Mouse (Mus musculus) kidney, embryonic 15.5 days (tissue): ENCODE data around the gene Sft2d1. TPM values are rescaled to one million over a fixed set of nuclear protein-coding genes. Genes with fewer than 3 reads are reported as not detected.
A peak's percentile ranks its signal among the peaks of the same experiment; 100 is the strongest.

Experiments used
- ATAC-seq: fragments of 200-750 bp; cut with Nextera tagmentation; replicated peaks from 2 replicates; pipeline ENCODE4 v1.8.0; 2017; ENCODE audit warnings: moderate TSS enrichment; ENCODE audit not compliant: low FRiP score
- H3K27ac ChIP-seq: fragments of 300-500 bp; sonication (generic); 2 replicates; pipeline ENCODE4 v1.5.1; 2015; ENCODE audit warnings: mild to moderate bottlenecking, inconsistent platforms
- H3K27me3 ChIP-seq: fragments of 300-500 bp; sonication (generic); 2 replicates; pipeline ENCODE4 v1.6.1; 2015; ENCODE audit warnings: inconsistent platforms
- H3K36me3 ChIP-seq: fragments of 300-500 bp; sonication (generic); 2 replicates; pipeline ENCODE4 v1.6.1; 2015; ENCODE audit warnings: inconsistent platforms
- H3K4me1 ChIP-seq: fragments of 300-500 bp; sonication (generic); 2 replicates; pipeline ENCODE4 v1.6.1; 2015; ENCODE audit warnings: inconsistent platforms
- H3K4me2 ChIP-seq: fragments of 300-500 bp; sonication (generic); 2 replicates; pipeline ENCODE4 v1.6.1; 2015; ENCODE audit warnings: moderate library complexity, mild to moderate bottlenecking, inconsistent platforms
- H3K4me3 ChIP-seq: fragments of 300-500 bp; sonication (generic); replicated peaks from 2 replicates; pipeline ENCODE4 v1.5.1; 2015; ENCODE audit warnings: mild to moderate bottlenecking, inconsistent platforms
- H3K9ac ChIP-seq: fragments of 300-500 bp; sonication (generic); 2 replicates; pipeline ENCODE4 v1.6.1; 2015; ENCODE audit warnings: mild to moderate bottlenecking, inconsistent platforms
- H3K9me3 ChIP-seq: fragments of 300-500 bp; sonication (generic); replicated peaks from 2 replicates; pipeline ENCODE4 v1.6.1; 2016; ENCODE audit warnings: inconsistent platforms
- WGBS: fragments of 180-500 bp; shearing (Covaris S2); methylation state at CpG from one replicate; pipeline ENCODE4 v1.1.7; 2015; ENCODE audit warnings: mixed read lengths; 5-methylcytosine and 5-hydroxymethylcytosine counted together
- polyA plus RNA-seq: library from polyadenylated mRNA; unstranded; fragments of >200 nt; fragmentation: Nextera tagmentation; extraction: Ambion mirVana; gene quantifications from 2 replicates; pipeline ENCODE4 v1.2.1, GENCODE M21; 2015

Sft2d1 gene
- polyA plus RNA-seq, 1 experiment from 2014 or later, result 77.8 TPM

GRCm38 (mm10) chr17:8285056-8285455, 25.8 kb upstream of the Sft2d1 start:
- Histone ChIP-seq H3K4me1 (peaks cover 18% of the 10 kb centered on the region), H3K27me3 (no peaks in the 10 kb centered on the region)
- WGBS, result 32% methylated on average over 8 of the region's 8 CpGs

GRCm38 (mm10) chr17:8286987-8287386, 23.9 kb upstream of the Sft2d1 start:
- WGBS, result 88% methylated on average over 4 of the region's 4 CpGs
- H3K4me2 ChIP-seq, result no peak overlapping the region
- no peak overlapping the region for H3K27ac ChIP-seq
- H3K9me3 ChIP-seq, result no peaks in the 10 kb centered on the region
- H3K4me3 ChIP-seq, result no peak overlapping the region
- ATAC-seq, result no peak
- H3K36me3 ChIP-seq, result peaks cover 14% of the 10 kb centered on the region; the same call in 1 of the 2 replicates
- peaks cover 18% of the 10 kb centered on the region for H3K4me1 ChIP-seq
- no peak overlapping the region for H3K9ac ChIP-seq
- no peaks in the 10 kb centered on the region for H3K27me3 ChIP-seq

More at GRCm38 (mm10) chr17:8285056-8285455, 25.8 kb upstream of the Sft2d1 start:
- H3K4me3 ChIP-seq, result peak overlapping the region; percentile 79
- no peak overlapping the region for H3K9ac ChIP-seq
- H3K9me3 ChIP-seq, result no peaks in the 10 kb centered on the region
- H3K36me3 ChIP-seq, result peaks cover 8% of the 10 kb centered on the region; the same call in 1 of the 2 replicates
- H3K27ac ChIP-seq, result no peak overlapping the region
- ATAC-seq, result no peak
- peak overlapping the region; percentile 90 for H3K4me2 ChIP-seq

- H3K9ac ChIP-seq, result no peak overlapping the region
- H3K4me2 ChIP-seq, result no peak overlapping the region
- H3K36me3 ChIP-seq, result peaks cover 19% of the 10 kb centered on the region; the same call in 1 of the 2 replicates
- no peaks in the 10 kb centered on the region for H3K27me3 ChIP-seq
- no peak overlapping the region for H3K27ac ChIP-seq
- no peaks in the 10 kb centered on the region for H3K9me3 ChIP-seq
- no peak for ATAC-seq
- peaks cover 2% of the 10 kb centered on the region for H3K4me1 ChIP-seq
- 90% methylated on average over 3 of the region's 3 CpGs for WGBS
- no peak overlapping the region for H3K4me3 ChIP-seq
Measured at GRCm38 (mm10) chr17:8289993-8290679, 20.8 kb upstream of the Sft2d1 start.

- Histone ChIP-seq H3K4me1 (no peaks in the 10 kb centered on the region), H3K4me3 (no peak overlapping the region), H3K4me2 (no peak overlapping the region), H3K9me3 (no peaks in the 10 kb centered on the region), H3K27me3 (no peaks in the 10 kb centered on the region), H3K27ac (no peak overlapping the region), H3K9ac (no peak overlapping the region), H3K36me3 (peaks cover 19% of the 10 kb centered on the region; the same call in 1 of the 2 replicates)
- no peak for ATAC-seq
Measured at GRCm38 (mm10) chr17:8290736-8291135, 20.2 kb upstream of the Sft2d1 start.

- Histone ChIP-seq H3K27me3 (no peaks in the 10 kb centered on the region), H3K9ac (no peak overlapping the region), H3K4me1 (no peaks in the 10 kb centered on the region), H3K4me2 (no peak overlapping the region), H3K4me3 (no peak overlapping the region), H3K36me3 (0 out of 2 replicates have a peak, but pooled peaks cover 16% of the 10 kb centered on the region), H3K9me3 (no peaks in the 10 kb centered on the region), H3K27ac (no peak overlapping the region)
- no peak for ATAC-seq
Measured at GRCm38 (mm10) chr17:8295825-8296224, 15.1 kb upstream of the Sft2d1 start.

- no peaks in the 10 kb centered on the region for H3K9me3 ChIP-seq
- no peak for ATAC-seq
- WGBS, result 89% methylated on average over 9 of the region's 9 CpGs
Measured at GRCm38 (mm10) chr17:8296313-8296844, 14.5 kb upstream of the Sft2d1 start.

GRCm38 (mm10) chr17:8297746-8298145, 13.2 kb upstream of the Sft2d1 start:
- WGBS, result 78% methylated on average over 5 of the region's 5 CpGs
- H3K4me1 ChIP-seq, result no peaks in the 10 kb centered on the region
- H3K27me3 ChIP-seq, result no peaks in the 10 kb centered on the region
- no peak overlapping the region for H3K4me3 ChIP-seq
- no peak overlapping the region for H3K9ac ChIP-seq
- no peak for ATAC-seq
- no peak overlapping the region for H3K4me2 ChIP-seq
- no peaks in the 10 kb centered on the region for H3K9me3 ChIP-seq
- 0 out of 2 replicates have a peak, but pooled peaks cover 15% of the 10 kb centered on the region for H3K36me3 ChIP-seq
- H3K27ac ChIP-seq, result no peak overlapping the region

More at GRCm38 (mm10) chr17:8296313-8296844, 14.5 kb upstream of the Sft2d1 start:
- Histone ChIP-seq H3K4me1 (no peaks in the 10 kb centered on the region), H3K27ac (no peak overlapping the region), H3K4me3 (no peak overlapping the region), H3K4me2 (no peak overlapping the region), H3K9ac (no peak overlapping the region), H3K36me3 (0 out of 2 replicates have a peak, but pooled peaks cover 15% of the 10 kb centered on the region), H3K27me3 (no peaks in the 10 kb centered on the region)

GRCm38 (mm10) chr17:8298281-8298680, 12.6 kb upstream of the Sft2d1 start:
- no peaks in the 10 kb centered on the region for H3K27me3 ChIP-seq
- 0 out of 2 replicates have a peak, but pooled peaks cover 15% of the 10 kb centered on the region for H3K36me3 ChIP-seq
- WGBS, result 90% methylated on average over 2 of the region's 2 CpGs
- no peak overlapping the region for H3K4me2 ChIP-seq
- H3K9ac ChIP-seq, result no peak overlapping the region
- H3K27ac ChIP-seq, result no peak overlapping the region
- no peak for ATAC-seq
- no peaks in the 10 kb centered on the region for H3K4me1 ChIP-seq
- no peak overlapping the region for H3K4me3 ChIP-seq
- H3K9me3 ChIP-seq, result no peaks in the 10 kb centered on the region

- H3K27me3 ChIP-seq, result no peaks in the 10 kb centered on the region
- ATAC-seq, result no peak
- H3K36me3 ChIP-seq, result 0 out of 2 replicates have a peak, but pooled peaks cover 13% of the 10 kb centered on the region
- H3K4me3 ChIP-seq, result no peak overlapping the region
- H3K9ac ChIP-seq, result no peak overlapping the region
- H3K27ac ChIP-seq, result no peak overlapping the region
- no peak overlapping the region for H3K4me2 ChIP-seq
- H3K9me3 ChIP-seq, result no peaks in the 10 kb centered on the region
- no peaks in the 10 kb centered on the region for H3K4me1 ChIP-seq
Measured at GRCm38 (mm10) chr17:8299524-8299923, 11.4 kb upstream of the Sft2d1 start.

GRCm38 (mm10) chr17:8301515-8301914, 9.4 kb upstream of the Sft2d1 start:
- ATAC-seq, result no peak

GRCm38 (mm10) chr17:8302772-8303438, 8.0 kb upstream of the Sft2d1 start:
- no peak overlapping the region for H3K9ac ChIP-seq
- 0 out of 2 replicates have a peak, but pooled peaks cover 10% of the 10 kb centered on the region for H3K36me3 ChIP-seq
- WGBS, result 80% methylated on average over 7 of the region's 7 CpGs
- no peak for ATAC-seq
- H3K9me3 ChIP-seq, result no peaks in the 10 kb centered on the region
- H3K27me3 ChIP-seq, result no peaks in the 10 kb centered on the region
- no peak overlapping the region for H3K4me3 ChIP-seq
- no peak overlapping the region for H3K4me2 ChIP-seq
- H3K4me1 ChIP-seq, result no peaks in the 10 kb centered on the region
- H3K27ac ChIP-seq, result no peak overlapping the region

More at GRCm38 (mm10) chr17:8301515-8301914, 9.4 kb upstream of the Sft2d1 start:
- no peak overlapping the region for H3K4me3 ChIP-seq
- no peaks in the 10 kb centered on the region for H3K9me3 ChIP-seq
- H3K4me1 ChIP-seq, result no peaks in the 10 kb centered on the region
- no peak overlapping the region for H3K4me2 ChIP-seq
- no peaks in the 10 kb centered on the region for H3K27me3 ChIP-seq
- H3K27ac ChIP-seq, result no peak overlapping the region
- H3K36me3 ChIP-seq, result 0 out of 2 replicates have a peak, but pooled peaks cover 10% of the 10 kb centered on the region
- WGBS, result 80% methylated on average over 4 of the region's 4 CpGs
- no peak overlapping the region for H3K9ac ChIP-seq

GRCm38 (mm10) chr17:8303671-8304070, 7.2 kb upstream of the Sft2d1 start:
- WGBS, result 69% methylated on average over 5 of the region's 5 CpGs

More at GRCm38 (mm10) chr17:8303671-8304070, 7.2 kb upstream of the Sft2d1 start:
- H3K4me2 ChIP-seq, result no peak overlapping the region
- no peaks in the 10 kb centered on the region for H3K27me3 ChIP-seq
- H3K9me3 ChIP-seq, result no peaks in the 10 kb centered on the region
- 0 out of 2 replicates have a peak, but pooled peaks cover 5% of the 10 kb centered on the region for H3K36me3 ChIP-seq
- H3K4me3 ChIP-seq, result no peak overlapping the region
- H3K9ac ChIP-seq, result no peak overlapping the region
- H3K27ac ChIP-seq, result no peak overlapping the region
- ATAC-seq, result no peak
- H3K4me1 ChIP-seq, result no peaks in the 10 kb centered on the region
